Mouse (Mus musculus): ENCODE results near the gene Ctf1.

GRCm38 (mm10) chr7:127725490-127725889, 13.0 kb downstream of the Ctf1 start:
- TF ChIP-seq POLR2A (IDR thresholded peaks at IDR 0.05; ENCODE audit: borderline replicate concordance, extremely low read depth, low read depth, low read length) (no peak), CTCF (IDR thresholded peaks at IDR 0.05; ENCODE audit: insufficient read depth, low read length) (no peak)

All from lung, adult 2 months (tissue).